Mouse (Mus musculus) embryonic facial prominence, embryonic 15.5 days (tissue): ENCODE data around the gene Defb5. TPM values are rescaled to one million over a fixed set of nuclear protein-coding genes. Genes with fewer than 3 reads are reported as not detected.
"Not testable (repeated sequence)": the region's sequence is repeated elsewhere in the genome, so short reads cannot be mapped to it uniquely, and the experiment has no call there.

Source experiments
- ATAC-seq: fragments of 200-750 bp; cut with Nextera tagmentation; 2 replicates; pipeline ENCODE4 v1.8.0; 2017; ENCODE audit warnings: low read depth, moderate TSS enrichment; ENCODE audit not compliant: insufficient number of reproducible peaks, low FRiP score, low TSS enrichment
- H3K27ac ChIP-seq: fragments of 300-500 bp; sonication (generic); replicated peaks from 2 replicates; pipeline ENCODE4 v1.5.1; 2015; ENCODE audit warnings: mild to moderate bottlenecking, inconsistent platforms
- H3K27me3 ChIP-seq: fragments of 300-500 bp; sonication (generic); 2 replicates; pipeline ENCODE4 v1.6.1; 2015; ENCODE audit warnings: inconsistent platforms
- H3K36me3 ChIP-seq: fragments of 300-500 bp; sonication (generic); 2 replicates; pipeline ENCODE4 v1.6.1; 2015; ENCODE audit warnings: mild to moderate bottlenecking, inconsistent platforms
- H3K4me1 ChIP-seq: fragments of 300-500 bp; sonication (generic); 2 replicates; pipeline ENCODE4 v1.6.1; 2015; ENCODE audit warnings: inconsistent platforms
- H3K4me2 ChIP-seq: fragments of 300-500 bp; sonication (generic); replicated peaks from 2 replicates; pipeline ENCODE4 v1.6.1; 2015; ENCODE audit warnings: mild to moderate bottlenecking, inconsistent platforms
- H3K4me3 ChIP-seq: fragments of 300-500 bp; sonication (generic); replicated peaks from 2 replicates; pipeline ENCODE4 v1.5.1; 2015; ENCODE audit warnings: mild to moderate bottlenecking, inconsistent platforms
- H3K9ac ChIP-seq: fragments of 300-500 bp; sonication (generic); 2 replicates; pipeline ENCODE4 v1.6.1; 2015; ENCODE audit warnings: inconsistent platforms
- H3K9me3 ChIP-seq: fragments of 300-500 bp; sonication (generic); replicated peaks from 2 replicates; pipeline ENCODE4 v1.6.1; 2016; ENCODE audit warnings: inconsistent platforms
- WGBS: fragments of 180-500 bp; shearing (Covaris S2); methylation state at CpG from one replicate; pipeline ENCODE4 v1.1.7; 2015; 5-methylcytosine and 5-hydroxymethylcytosine counted together
- polyA plus RNA-seq: library from polyadenylated mRNA; unstranded; fragments of >200 nt; fragmentation: Nextera tagmentation; extraction: Ambion mirVana; gene quantifications from 2 replicates; pipeline ENCODE4 v1.2.1, GENCODE M21; 2015

The Defb5 gene
- not detected in 2 replicates for polyA plus RNA-seq

DNA sequence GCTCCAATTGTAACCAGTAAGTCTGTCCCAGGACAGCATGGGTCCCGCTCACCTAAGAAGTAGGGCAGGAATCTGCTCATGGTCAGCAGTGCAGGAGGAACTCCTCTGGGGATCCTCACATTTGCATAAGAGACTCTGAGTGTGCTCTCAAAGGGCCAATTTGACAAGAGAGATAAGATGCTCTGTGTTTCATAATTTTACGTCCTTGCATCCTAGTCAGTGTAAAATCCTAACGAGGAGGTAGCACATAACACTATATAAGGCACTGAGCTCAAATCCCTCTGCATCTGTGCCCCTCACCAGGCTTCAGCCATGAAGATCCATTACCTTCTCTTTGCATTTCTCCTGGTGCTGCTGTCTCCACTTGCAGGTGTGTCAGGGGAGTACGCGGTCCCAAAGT, at the start of gene Defb5:
Defb5 (plus strand) TSS at position 301 of the 400 bp plus-strand sequence.
- Histone ChIP-seq H3K36me3 (no peaks in the 10 kb centered on the region), H3K27ac (no peak within 1 kb of the TSS), H3K9me3 (no peaks in the 10 kb centered on the region), H3K4me3 (no peak within 1 kb of the TSS), H3K27me3 (no peaks in the 10 kb centered on the region), H3K4me2 (no peak within 1 kb of the TSS), H3K4me1 (no peaks in the 10 kb centered on the region), H3K9ac (no peak within 1 kb of the TSS)
- 93% methylated on average over 5 of the region's 5 CpGs for WGBS
- ATAC-seq: no peak

DNA sequence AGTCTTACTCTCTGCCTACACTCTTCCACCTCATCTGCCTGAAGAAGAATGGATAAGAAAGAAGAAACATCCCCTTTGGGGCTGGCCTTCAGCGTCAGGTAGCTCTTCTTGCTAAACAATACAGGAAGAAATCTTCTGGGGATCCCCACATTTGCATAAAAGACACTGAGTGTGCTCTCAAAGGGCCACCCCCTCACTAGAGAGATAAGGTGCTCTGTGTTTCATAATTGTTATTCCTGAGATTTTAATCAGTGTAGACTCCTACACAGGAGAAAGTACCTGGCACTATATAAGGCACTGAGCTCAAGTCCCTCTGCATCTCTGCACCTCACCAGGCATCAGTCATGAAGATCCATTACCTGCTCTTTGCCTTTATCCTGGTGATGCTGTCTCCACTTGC, 22.2 kb upstream of the Defb5 start, which contains the start of gene Defb6:
Defb6 (plus strand) TSS at position 318 of the 400 bp plus-strand sequence.
- Histone ChIP-seq H3K4me2 (no peak within 1 kb of the TSS), H3K27ac (no peak within 1 kb of the TSS), H3K4me1 (no peaks in the 10 kb centered on the region), H3K4me3 (no peak within 1 kb of the TSS), H3K27me3 (no peaks in the 10 kb centered on the region), H3K9ac (no peak within 1 kb of the TSS), H3K9me3 (no peaks in the 10 kb centered on the region), H3K36me3 (no peaks in the 10 kb centered on the region)
- ATAC-seq: no peak
- WGBS: 53% methylated on average over 1 of the region's 1 CpGs

DNA sequence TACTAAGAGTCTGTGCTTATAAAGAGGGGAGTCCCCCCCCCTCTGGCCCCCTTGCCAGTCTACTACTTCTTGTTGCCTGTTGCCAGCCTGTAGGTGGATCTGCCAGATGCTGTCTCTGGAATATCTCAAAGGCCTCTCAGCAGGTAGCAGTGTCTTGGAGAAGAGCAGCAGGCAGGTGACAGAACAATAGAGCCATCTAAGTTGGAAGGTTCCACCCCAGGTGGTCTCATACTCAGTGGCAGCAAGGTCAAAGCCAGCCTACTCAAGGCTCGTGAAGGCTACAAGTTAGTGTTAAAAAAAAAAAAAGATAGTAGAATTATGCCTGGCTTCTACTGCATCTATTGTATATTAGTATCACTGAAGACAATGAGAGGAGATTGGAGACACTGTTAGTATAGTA, 9.3 kb upstream of the Defb5 start:
- Histone ChIP-seq H3K9ac (no peak overlapping the region), H3K27ac (no peak overlapping the region)
- 72% methylated on average over 1 of the region's 1 CpGs for WGBS

DNA sequence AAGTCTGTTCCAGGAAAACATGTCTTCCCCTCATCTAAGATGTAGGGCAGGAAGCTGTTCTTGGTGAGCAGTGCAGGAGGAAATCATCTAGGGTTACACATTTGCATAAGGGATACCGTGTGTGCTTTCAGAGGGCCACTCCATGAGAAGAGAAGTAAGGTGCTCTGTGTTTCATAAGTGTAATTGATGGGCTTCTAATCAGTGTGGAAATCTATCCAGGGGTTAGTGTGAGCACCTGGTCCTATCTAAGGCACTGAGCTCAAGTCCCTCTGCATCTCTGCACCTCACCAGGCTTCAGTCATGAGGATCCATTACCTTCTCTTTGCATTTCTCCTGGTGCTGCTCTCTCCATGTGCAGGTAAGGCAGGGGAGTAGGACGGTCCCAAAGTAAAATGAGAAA, 7.8 kb upstream of the Defb5 start, which contains the start of gene Defb46:
Defb46 (plus strand) TSS at position 301 of the 400 bp plus-strand sequence.
- H3K9me3 ChIP-seq: no peaks in the 10 kb centered on the region
- no peaks in the 10 kb centered on the region for H3K27me3 ChIP-seq
- H3K4me2 ChIP-seq: no peak within 1 kb of the TSS
- no peaks in the 10 kb centered on the region for H3K36me3 ChIP-seq
- no peak within 1 kb of the TSS for H3K4me3 ChIP-seq
- WGBS: 70% methylated on average over 2 of the region's 2 CpGs
- no peaks in the 10 kb centered on the region for H3K4me1 ChIP-seq
- no peak within 1 kb of the TSS for H3K9ac ChIP-seq
- no peak within 1 kb of the TSS for H3K27ac ChIP-seq
- ATAC-seq: no peak

More for the DNA sequence above, 9.3 kb upstream of the Defb5 start:
- H3K4me1 ChIP-seq: no peaks in the 10 kb centered on the region
- H3K36me3 ChIP-seq: no peaks in the 10 kb centered on the region
- H3K9me3 ChIP-seq: no peaks in the 10 kb centered on the region
- H3K4me3 ChIP-seq: no peak overlapping the region
- ATAC-seq: no peak
- no peaks in the 10 kb centered on the region for H3K27me3 ChIP-seq
- no peak overlapping the region for H3K4me2 ChIP-seq

DNA sequence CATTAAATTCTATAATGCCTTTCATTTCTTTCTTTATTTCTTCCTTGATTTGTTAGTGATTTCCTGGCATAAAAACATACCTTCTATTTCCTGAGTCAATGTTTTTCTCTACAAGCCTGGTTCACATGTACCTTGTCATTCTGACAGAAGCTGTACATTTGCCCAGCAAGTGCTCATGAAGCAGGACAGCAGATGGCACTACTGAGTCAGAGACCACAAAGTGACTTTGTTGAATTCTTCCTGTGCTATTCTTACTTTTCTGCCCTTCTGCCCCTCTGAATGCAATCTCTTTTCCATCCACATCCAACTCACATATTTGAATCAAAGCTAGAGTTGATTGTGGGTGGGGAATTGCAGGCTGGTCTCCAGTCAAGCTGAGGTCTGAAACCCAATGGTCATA, 10.8 kb downstream of the Defb5 start:
- H3K4me1 ChIP-seq: no peaks in the 10 kb centered on the region
- no peak overlapping the region for H3K4me2 ChIP-seq
- no peak overlapping the region for H3K27ac ChIP-seq
- H3K4me3 ChIP-seq: no peak overlapping the region
- no peak overlapping the region for H3K9ac ChIP-seq
- peaks cover 6% of the 10 kb centered on the region; the same call in 1 of the 2 replicates for H3K9me3 ChIP-seq
- ATAC-seq: no peak
- H3K36me3 ChIP-seq: no peaks in the 10 kb centered on the region
- no peaks in the 10 kb centered on the region for H3K27me3 ChIP-seq

DNA sequence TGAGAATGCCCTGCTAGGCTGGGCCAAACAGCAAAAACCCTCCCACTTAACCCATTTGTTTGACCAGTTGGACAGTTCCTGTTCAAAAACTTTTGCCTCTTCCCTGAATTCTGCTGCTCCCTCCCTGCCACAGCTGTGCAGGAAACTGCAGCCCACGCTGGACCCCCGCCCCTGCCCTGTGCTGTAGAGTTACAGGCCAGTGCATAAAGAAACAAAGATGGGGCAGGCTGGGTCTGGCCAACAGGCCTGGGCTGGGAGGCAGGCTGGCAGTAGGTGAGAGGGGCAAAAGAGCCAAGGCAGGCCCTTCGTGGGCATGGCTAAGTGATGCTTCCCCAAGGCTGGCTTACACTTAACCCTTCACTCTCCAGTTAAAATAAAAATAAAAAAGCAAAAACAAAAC, 12.3 kb downstream of the Defb5 start:
- H3K4me3 ChIP-seq: no peak overlapping the region
- no peak overlapping the region for H3K27ac ChIP-seq
- ATAC-seq: no peak
- H3K9me3 ChIP-seq: peaks cover 6% of the 10 kb centered on the region; the same call in 1 of the 2 replicates
- 31% methylated on average over 3 of the region's 3 CpGs for WGBS
- H3K4me1 ChIP-seq: no peaks in the 10 kb centered on the region
- H3K4me2 ChIP-seq: no peak overlapping the region
- no peak overlapping the region for H3K9ac ChIP-seq
- H3K36me3 ChIP-seq: no peaks in the 10 kb centered on the region
- no peaks in the 10 kb centered on the region for H3K27me3 ChIP-seq

DNA sequence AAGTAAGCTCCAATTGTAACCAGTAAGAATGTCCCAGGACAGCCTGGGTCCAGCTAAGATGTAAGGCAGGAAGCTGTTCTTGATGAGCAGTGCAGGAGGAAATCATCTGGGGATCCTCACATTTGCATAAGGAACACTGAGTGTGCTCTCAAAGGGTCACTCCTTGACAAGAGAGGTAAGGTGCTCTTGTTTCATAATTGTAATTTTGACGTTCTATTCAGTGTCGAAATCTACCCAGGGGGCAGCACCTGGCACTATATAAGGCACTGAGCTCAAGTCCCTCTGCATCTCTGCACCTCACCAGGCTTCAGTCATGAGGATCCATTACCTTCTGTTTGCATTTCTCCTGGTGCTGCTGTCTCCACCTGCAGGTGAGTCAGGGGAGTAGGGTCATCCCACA, 45.7 kb downstream of the Defb5 start, which contains the start of gene Defb3:
Defb3 (plus strand) TSS at position 301 of the 400 bp plus-strand sequence.
- not testable (repeated sequence) for ATAC-seq, H3K4me1 ChIP-seq, H3K4me3 ChIP-seq, H3K9ac ChIP-seq, H3K27me3 ChIP-seq, H3K27ac ChIP-seq, H3K9me3 ChIP-seq, H3K36me3 ChIP-seq, H3K4me2 ChIP-seq
- WGBS: 40% methylated on average over 2 of the region's 2 CpGs

DNA sequence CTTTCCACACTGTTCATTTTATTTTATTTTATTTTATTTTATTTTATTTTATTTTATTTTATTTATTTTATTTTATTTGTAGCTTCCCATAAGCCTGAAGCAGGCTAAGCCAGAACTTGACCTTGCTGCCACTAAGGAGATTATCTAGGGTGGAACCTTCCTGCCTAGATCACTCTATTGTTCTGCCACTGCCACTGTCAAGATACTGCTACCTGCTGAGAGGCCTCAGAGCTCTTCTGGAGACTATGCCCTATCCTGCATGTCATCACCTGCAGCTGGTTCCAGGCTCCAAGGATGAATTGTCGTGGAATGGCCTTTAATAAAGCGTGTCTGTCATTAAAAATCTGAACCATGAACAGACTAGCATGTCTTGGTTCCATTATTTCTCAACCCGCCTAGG, 51.0 kb downstream of the Defb5 start:
- H3K27ac ChIP-seq, H3K4me1 ChIP-seq, H3K36me3 ChIP-seq, H3K27me3 ChIP-seq, H3K9me3 ChIP-seq, H3K4me2 ChIP-seq, H3K4me3 ChIP-seq, H3K9ac ChIP-seq, ATAC-seq: not testable (repeated sequence)
- 51% methylated on average over 3 of the region's 3 CpGs for WGBS

Other genes with a start within 250 kb of the Defb5 start
- not detected in 2 replicates for gene Defb38, start 221.0 kb upstream of the Defb5 start, polyA plus RNA-seq
- gene Defb39, start 182.8 kb upstream of the Defb5 start, polyA plus RNA-seq: not detected in 2 replicates
- gene Defb12, start 132.7 kb upstream of the Defb5 start, polyA plus RNA-seq: not detected in 2 replicates
- not detected in 2 replicates for gene Defb34, start 123.8 kb upstream of the Defb5 start, polyA plus RNA-seq
- gene Gm45826, start 106.8 kb upstream of the Defb5 start, polyA plus RNA-seq: not detected in 2 replicates
- 6.1 TPM in 1 of 2 replicates, not detected in the other for gene Defb14, start 53.2 kb upstream of the Defb5 start, polyA plus RNA-seq
- gene Defb4, start 48.9 kb upstream of the Defb5 start, polyA plus RNA-seq: 3.0 and 12.3 TPM in 2 replicates
- not detected in 2 replicates for gene Defb6, start 22.1 kb upstream of the Defb5 start, polyA plus RNA-seq
- not detected in 2 replicates for gene Defb46, start 7.7 kb upstream of the Defb5 start, polyA plus RNA-seq
- gene Defb3, start 45.8 kb downstream of the Defb5 start, polyA plus RNA-seq: not detected in 2 replicates
- gene Defb8, start 200.0 kb downstream of the Defb5 start, polyA plus RNA-seq: not detected in 2 replicates
- not detected in 2 replicates for gene Defb7, start 247.5 kb downstream of the Defb5 start, polyA plus RNA-seq